Mouse (Mus musculus) gastrocnemius, postnatal 14 days (tissue): ENCODE measurements at regions not wholly inside any gene's neighbourhood (a gene's known extent, or its start where the extent isn't known, plus 50 kb on each side); places are given as distances from the start of the nearest gene placed in this dataset.

Experiments
- DNase-seq: peaks from one replicate; pipeline ENCODE4 v3.0.0; 2021; ENCODE audit warnings: mixed read lengths
- intact Hi-C: fragments of 180-260 bp; cut with DNase I; formaldehyde crosslinking; loops from one replicate; pipeline ENCODE4 v1.15.1; 2025; ENCODE audit warnings: low total_unique reads

GRCm38 (mm10) chr4:97408633-97409296, 225.8 kb upstream of the Gm10192 start:
- intact Hi-C loops = no loop called here

DNA sequence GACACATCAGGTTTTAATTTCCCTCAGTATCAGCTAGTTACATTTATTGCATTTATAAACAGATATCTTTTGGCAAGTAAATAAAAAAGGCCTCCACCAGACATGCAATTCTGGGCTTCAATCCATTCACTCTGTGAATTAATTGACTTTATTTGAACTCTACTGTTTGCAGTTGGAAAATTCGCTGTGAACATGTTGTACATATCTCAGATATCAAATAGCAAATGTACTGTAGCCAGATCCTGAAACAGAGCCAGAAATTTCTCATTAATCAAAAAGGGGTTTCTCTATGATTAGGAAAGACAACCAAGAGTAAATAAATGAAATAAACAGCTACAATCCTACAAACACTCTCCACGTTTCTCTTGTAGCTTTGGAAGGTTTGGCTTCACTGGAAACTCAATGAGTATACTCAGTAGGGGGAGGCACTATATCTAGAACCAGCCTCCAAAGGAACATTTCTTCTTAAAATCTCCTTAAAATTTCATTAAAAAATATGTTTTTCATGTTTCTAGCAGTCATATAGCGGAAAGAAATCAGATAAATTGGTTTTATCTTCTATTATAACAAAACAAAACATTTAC, 211.8 kb upstream of the Gm10192 start:
- no peak for DNase-seq
- intact Hi-C loops = no loop called here

More at GRCm38 (mm10) chr4:97408633-97409296, 225.8 kb upstream of the Gm10192 start:
- DNase-seq = no peak

GRCm38 (mm10) chr4:97381084-97381483, 198.1 kb upstream of the Gm10192 start:
- no peak for DNase-seq
- intact Hi-C loops = no loop called here

GRCm38 (mm10) chr4:97377593-97378542, 194.9 kb upstream of the Gm10192 start:
- intact Hi-C loops = no loop called here
- no peak for DNase-seq

DNA sequence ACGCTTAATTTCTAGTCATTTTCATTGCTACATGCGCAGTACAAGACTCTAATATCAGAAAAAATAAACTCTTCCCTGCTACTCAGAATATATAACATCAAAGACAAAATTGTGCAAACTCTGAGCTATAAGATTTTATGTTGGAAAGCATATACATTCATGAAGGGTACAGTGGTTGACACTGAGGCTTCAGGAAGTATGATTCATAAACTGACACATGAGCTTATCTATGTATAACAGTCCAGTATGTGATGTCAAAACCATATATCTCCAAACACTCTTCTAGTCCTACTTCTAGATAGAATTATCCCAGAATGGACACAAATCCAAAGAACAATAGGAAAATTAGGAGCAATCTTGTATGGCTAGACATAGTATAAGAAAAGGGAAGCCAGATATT, 177.5 kb upstream of the Gm10192 start:
- intact Hi-C loops = no loop called here
- DNase-seq = no peak

DNA sequence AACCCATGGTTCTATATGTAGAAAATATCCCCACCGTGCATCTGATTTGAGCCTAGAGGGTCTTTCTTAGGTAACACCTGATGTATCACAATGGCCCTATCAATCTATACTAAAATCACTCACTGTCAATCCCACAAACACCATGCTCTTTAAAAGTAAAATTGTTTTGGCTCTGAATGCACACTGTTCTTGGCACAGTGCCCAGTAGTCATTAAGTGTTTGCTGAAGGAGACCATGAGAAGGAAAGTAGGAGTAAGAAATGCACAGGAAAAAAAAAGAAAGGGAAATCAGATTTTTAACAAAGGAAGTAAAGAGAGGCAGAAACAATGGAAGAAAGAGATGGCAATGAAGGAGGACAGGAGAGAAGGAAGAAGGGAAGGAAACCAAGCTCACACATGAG, 175.0 kb upstream of the Gm10192 start:
- no peak for DNase-seq
- intact Hi-C loops = no loop called here

DNA sequence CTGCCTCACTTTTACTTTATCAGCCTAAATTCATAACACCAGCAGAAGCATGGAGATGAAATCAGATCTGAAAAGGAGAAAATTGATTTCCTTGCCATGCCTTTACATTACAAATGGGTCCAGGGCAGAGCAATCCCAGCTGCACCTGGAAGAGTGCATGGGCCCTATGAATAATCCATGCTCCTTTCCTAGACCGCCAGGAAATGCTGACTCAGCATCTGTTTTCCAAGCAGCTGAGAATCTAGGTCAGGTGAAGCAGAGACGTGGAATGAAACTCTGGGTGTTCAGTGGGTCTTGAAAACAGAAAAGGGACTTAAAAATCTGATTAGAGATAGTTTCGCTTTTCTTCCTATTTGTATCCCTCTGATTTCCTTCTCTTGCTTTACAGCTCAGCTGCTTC, 163.8 kb upstream of the Gm10192 start:
- no peak for DNase-seq
- intact Hi-C loops = no loop called here

GRCm38 (mm10) chr4:97344335-97344734, 161.4 kb upstream of the Gm10192 start:
- intact Hi-C loops = no loop called here
- DNase-seq = no peak

DNA sequence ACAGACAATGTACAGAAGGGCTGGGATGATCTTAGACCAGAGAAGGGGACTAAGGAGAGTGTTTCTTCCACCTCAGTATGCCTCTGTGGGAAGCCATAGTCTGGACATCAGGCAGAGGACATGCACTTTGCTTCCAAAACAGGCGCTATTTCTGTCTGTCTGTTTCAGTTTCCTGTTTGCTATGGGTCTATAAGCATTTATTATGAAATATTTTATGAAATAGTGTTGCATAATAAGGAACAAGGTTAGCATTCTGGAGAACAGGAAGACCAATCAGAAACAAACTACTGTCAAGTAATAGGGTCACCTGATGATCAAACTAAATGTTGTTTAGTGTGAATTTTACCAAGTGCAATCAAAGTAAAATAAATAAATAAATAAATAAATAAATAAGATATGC, 160.4 kb upstream of the Gm10192 start:
- no peak for DNase-seq
- intact Hi-C loops = no loop called here
